Mouse (Mus musculus): Measurements from ENCODE around the gene Ch25h.

GRCm38 (mm10) chr19:34505161-34505721 lies 30.3 kb upstream of the Ch25h start:
- TF ChIP-seq POLR2A (IDR thresholded peaks at IDR 0.05; ENCODE audit: extremely low read depth, insufficient read depth, low read length) (no peak), CTCF (IDR thresholded peaks at IDR 0.05; ENCODE audit: low read depth, low read length) (no peak)

All from liver, adult 2 months (tissue).